Mouse (Mus musculus) frontal cortex, adult (tissue): ENCODE measurements around the gene Gpr171.

ENCODE experiments used
- ATAC-seq: cut with Nextera tagmentation; 2 replicates; pipeline ENCODE4 v1.9.2; 2017; ENCODE audit warnings: mild to moderate bottlenecking, moderate library complexity, mixed read lengths; ENCODE audit not compliant: low TSS enrichment

Gpr171 gene

GRCm38 (mm10) chr3:59054834-59055535 is 46.6 kb downstream of the Gpr171 start:
- no peak for ATAC-seq
